Mouse (Mus musculus) intestine, embryonic 14.5 days (tissue): Measurements from ENCODE around the gene Cma1. TPM values are rescaled to one million over a fixed set of nuclear protein-coding genes. Genes with fewer than 3 reads are reported as not detected.

ENCODE experiments used
- ATAC-seq: fragments of 200-750 bp; cut with Nextera tagmentation; replicated peaks from 2 replicates; pipeline ENCODE4 v1.8.0; 2017; ENCODE audit warnings: low read depth, moderate number of reproducible peaks, moderate TSS enrichment, moderate library complexity; ENCODE audit not compliant: low FRiP score, low TSS enrichment
- DNase-seq: peaks from one replicate; pipeline ENCODE4 v3.0.0-alpha.2; 2018; ENCODE audit warnings: low spot score
- H3K27ac ChIP-seq: fragments of 300-500 bp; sonication (generic); 2 replicates; pipeline ENCODE4 v1.5.1; 2014; ENCODE audit warnings: low read depth, mild to moderate bottlenecking, control low read depth
- H3K27me3 ChIP-seq: fragments of 300-500 bp; sonication (generic); replicated peaks from 2 replicates; pipeline ENCODE4 v1.6.1; 2014; ENCODE audit warnings: low read length, control low read depth; ENCODE audit not compliant: control insufficient read depth, insufficient read depth
- H3K36me3 ChIP-seq: fragments of 300-500 bp; sonication (generic); 2 replicates; pipeline ENCODE4 v1.6.1; 2014; ENCODE audit warnings: low read length, control low read depth; ENCODE audit not compliant: control insufficient read depth, insufficient read depth
- H3K4me1 ChIP-seq: fragments of 300-500 bp; sonication (generic); replicated peaks from 2 replicates; pipeline ENCODE4 v1.6.1; 2014; ENCODE audit warnings: low read length, control low read depth, mixed read lengths; ENCODE audit not compliant: control insufficient read depth, insufficient read depth
- H3K4me2 ChIP-seq: fragments of 300-500 bp; sonication (generic); 2 replicates; pipeline ENCODE4 v1.6.1; 2014; ENCODE audit warnings: low read length
- H3K4me3 ChIP-seq: fragments of 300-500 bp; sonication (generic); 2 replicates; pipeline ENCODE4 v1.5.1; 2014; ENCODE audit warnings: low read depth, low read length, control low read depth, mixed read lengths
- H3K9ac ChIP-seq: fragments of 300-500 bp; sonication (generic); 2 replicates; pipeline ENCODE4 v1.6.1; 2014; ENCODE audit warnings: mild to moderate bottlenecking, low read length
- H3K9me3 ChIP-seq: fragments of 300-500 bp; sonication (generic); 2 replicates; pipeline ENCODE4 v1.6.1; 2016; ENCODE audit warnings: low read length, control low read depth; ENCODE audit not compliant: control insufficient read depth
- WGBS: fragments of 180-500 bp; shearing (Covaris S2); extraction: QIAGEN DNeasy Blood & Tissue Kit; methylation state at CpG from one replicate; pipeline ENCODE4 v1.1.7; 2014; 5-methylcytosine and 5-hydroxymethylcytosine counted together
- polyA plus RNA-seq: library from polyadenylated mRNA; unstranded; fragments of >200 nt; fragmentation: Nextera tagmentation; extraction: Ambion mirVana; gene quantifications from 2 replicates; pipeline ENCODE4 v1.2.1, GENCODE M21; 2014

The Cma1 gene
- polyA plus RNA-seq, 1 experiment from 2014 or later, result 0.95 TPM

DNA sequence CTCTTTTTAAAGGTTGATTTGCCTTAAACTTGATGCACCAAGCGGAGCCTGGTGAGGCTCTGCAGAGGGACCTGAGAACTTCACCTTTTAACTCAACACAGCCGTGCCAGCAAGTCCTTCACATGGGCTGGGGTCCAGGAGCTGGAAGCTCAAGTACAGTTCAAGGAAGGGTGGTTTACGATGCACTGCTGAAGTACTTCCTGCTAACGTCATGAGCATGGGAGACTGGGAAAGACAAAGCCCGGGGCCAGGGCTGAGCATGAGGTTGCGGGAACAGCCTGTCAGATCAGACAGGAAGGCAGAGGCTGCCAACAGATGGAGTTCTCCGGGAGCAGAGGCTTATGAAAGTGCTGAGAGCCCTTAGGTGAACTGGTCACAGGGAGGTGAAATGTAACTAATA, 10.9 kb downstream of the Cma1 start:
- Histone ChIP-seq H3K4me2 (0 out of 2 replicates have a peak overlapping the region, but pooled peaks have one; percentile 13), H3K4me1 (peaks cover 6% of the 10 kb centered on the region; the same call in 1 of the 2 replicates), H3K9me3 (no peaks in the 10 kb centered on the region), H3K27me3 (no peaks in the 10 kb centered on the region), H3K4me3 (no peak overlapping the region), H3K9ac (peak overlapping the region; percentile 13; the same call in 1 of the 2 replicates), H3K36me3 (no peaks in the 10 kb centered on the region), H3K27ac (peak overlapping the region; percentile 43; the same call in 1 of the 2 replicates)
- DNase-seq (no peak), ATAC-seq (0 out of 2 replicates have a peak, but pooled peaks have one; percentile 58)
- 32% methylated on average over 7 of the region's 7 CpGs for WGBS

DNA sequence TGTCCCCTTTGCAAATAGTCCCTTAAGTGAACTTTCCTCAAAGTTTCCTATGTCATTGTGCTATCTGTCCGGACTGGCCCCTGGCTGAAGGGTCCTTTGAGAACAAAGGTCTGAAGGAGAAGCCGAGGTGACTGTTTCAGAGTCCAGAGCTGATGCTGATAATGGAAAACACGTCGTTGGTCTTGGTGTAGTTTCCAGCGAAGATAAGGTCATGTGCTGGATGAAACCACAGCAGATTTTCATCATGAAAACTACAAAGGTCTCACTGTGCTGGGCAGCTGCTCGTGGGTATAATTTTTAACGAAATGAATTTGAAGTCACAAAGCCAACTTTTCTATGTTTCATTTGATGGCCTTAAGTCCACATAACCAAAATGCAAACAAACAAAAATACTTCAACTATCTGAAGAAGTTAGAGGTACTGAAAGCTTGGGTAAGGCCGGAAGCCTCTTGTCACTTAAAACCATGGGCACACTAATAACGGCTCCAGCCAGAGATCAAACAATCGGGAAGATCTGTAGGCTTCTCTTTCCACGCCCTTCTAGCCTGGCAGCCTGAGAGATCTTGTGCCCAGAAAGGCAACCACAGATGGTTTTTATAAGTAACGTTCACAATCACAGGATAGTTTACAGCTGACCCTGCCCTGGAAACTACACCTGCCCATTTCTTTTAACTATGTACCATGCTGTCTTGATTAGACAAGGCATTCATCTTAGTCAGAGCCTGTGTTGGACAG, 15.0 kb downstream of the Cma1 start:
- Histone ChIP-seq H3K9me3 (no peaks in the 10 kb centered on the region), H3K27ac (no peak overlapping the region), H3K27me3 (no peaks in the 10 kb centered on the region), H3K4me1 (peaks cover 6% of the 10 kb centered on the region; the same call in 1 of the 2 replicates), H3K36me3 (no peaks in the 10 kb centered on the region), H3K4me3 (no peak overlapping the region), H3K4me2 (no peak overlapping the region), H3K9ac (no peak overlapping the region)
- WGBS, result 65% methylated on average over 12 of the region's 12 CpGs
- DNase-seq, result no peak
- ATAC-seq, result no peak

DNA sequence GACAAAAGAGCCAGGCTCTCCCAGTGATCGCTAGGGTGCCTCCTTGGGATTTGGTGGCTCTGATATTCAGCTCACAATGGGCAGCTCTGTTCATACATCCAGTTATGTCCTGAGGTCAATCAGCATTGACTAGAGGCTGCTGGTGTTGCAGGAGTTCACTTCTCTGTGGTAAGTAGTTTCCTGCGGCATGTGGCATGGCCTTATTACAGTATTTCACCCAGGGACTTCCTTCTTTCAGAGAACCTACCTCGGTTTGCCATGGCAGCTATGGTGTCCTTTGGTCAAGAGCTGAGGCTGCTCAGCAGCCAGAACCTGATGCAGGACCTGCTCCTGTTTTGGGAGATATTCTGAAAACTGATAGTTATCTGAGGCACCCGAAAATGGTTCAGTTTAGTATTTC, 17.6 kb downstream of the Cma1 start:
- Histone ChIP-seq H3K36me3 (no peaks in the 10 kb centered on the region), H3K4me3 (no peak overlapping the region), H3K27ac (no peak overlapping the region), H3K27me3 (no peaks in the 10 kb centered on the region), H3K9me3 (no peaks in the 10 kb centered on the region), H3K9ac (no peak overlapping the region), H3K4me1 (no peaks in the 10 kb centered on the region), H3K4me2 (no peak overlapping the region)
- ATAC-seq (no peak), DNase-seq (no peak)
- WGBS, result 86% methylated on average over 4 of the region's 4 CpGs

DNA sequence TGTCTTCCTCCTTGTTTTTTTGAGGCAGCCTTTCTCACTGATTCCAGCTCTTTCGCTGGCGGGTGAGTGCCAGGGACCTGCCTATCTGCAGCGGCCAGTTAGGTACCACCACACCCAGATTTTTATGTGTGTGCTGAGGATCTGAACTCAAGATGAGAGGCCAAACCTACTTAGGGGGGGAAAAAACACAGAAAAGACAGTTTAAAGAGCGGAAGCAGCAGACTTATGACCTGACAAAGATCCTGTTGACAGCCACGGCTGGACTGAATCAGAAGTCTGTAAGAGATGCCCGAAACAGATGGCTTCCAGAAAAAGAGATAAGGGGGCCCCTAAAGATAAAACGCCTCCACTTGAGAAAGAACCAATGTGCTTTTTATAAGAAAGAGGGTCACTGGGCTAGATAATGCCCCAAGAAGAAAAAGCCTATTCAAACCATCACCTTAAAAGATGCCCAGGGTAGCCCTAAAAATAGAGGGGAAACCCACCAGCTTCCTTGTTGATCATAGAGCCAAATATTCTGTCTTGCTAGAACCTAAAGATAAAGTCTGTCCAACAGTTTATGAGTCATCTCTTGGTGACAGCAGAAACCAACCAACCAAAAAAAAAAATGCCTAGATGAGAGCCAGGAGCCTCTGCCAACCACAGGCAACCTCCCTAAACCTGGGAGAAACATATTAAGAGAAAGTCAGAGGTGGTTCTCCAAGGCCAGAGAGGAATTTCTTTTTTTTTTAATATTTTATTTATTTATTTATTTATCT, 21.8 kb downstream of the Cma1 start:
- Histone ChIP-seq H3K36me3 (no peaks in the 10 kb centered on the region), H3K4me2 (no peak overlapping the region), H3K27me3 (no peaks in the 10 kb centered on the region), H3K9me3 (no peaks in the 10 kb centered on the region), H3K4me3 (no peak overlapping the region), H3K27ac (no peak overlapping the region), H3K9ac (no peak overlapping the region), H3K4me1 (no peaks in the 10 kb centered on the region)
- no peak for DNase-seq
- ATAC-seq, result no peak
- 48% methylated on average over 7 of the region's 7 CpGs for WGBS

DNA sequence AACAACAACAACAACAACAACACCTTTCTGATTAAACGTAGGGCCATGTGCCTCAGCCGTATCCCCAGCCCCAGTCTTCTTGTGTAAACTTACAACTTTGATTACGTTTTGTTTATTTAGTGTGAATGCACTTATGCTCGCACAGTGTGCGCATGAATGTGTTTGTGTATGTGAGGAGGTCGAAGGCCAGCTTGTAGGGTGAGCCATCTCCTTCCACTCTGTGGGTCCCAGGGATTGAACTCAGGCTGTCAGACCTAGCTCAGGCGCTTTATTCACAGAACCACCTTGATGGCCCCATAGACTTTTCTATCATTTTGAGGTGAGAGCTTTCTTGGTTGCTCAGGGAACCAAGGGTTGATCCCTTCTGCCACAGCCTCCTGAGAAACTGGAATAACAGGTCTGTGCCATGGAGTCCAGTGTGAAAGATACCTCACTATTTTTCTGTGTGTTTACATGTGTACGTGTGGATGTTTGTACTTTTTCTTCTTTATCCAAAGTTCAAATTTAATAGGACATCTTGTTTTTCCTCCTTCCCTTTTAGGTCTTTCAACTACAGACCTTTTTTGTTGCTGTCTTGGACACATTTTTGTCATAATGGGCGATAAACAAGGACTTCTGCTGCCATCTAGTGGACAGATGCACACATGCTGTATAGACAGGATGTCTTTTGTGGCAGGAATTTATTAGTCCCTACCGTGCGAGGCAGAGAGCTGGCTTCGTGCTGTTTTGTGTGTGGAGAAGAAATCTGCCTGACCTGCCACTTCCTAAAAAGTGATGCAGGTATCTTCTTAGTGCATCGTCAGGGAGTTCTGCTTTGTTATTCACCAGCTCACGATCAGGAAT, 26.0 kb downstream of the Cma1 start:
- WGBS, result 18% methylated on average over 14 of the region's 14 CpGs
- Histone ChIP-seq H3K4me2 (peak overlapping the region; percentile 22; the same call in 1 of the 2 replicates), H3K9ac (no peak overlapping the region)

DNA sequence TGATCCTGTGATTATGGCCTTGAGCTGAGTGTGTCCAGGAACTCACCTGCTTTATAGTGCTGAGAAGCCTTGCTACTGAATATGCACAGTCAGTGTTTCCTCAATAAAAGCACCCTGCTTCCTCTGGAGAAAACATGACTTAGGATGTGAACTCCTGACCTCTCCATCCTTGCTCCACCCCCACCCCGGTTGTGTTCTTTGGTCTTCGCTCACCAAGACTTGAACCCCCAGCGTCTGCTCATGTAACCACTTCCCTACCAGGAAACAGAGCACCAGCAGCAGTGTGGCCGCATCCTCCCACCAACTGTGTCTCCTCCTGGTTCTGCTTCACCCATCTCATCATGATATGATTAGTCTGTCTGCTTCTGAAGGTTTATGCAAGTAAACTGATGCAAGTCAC, 31.1 kb downstream of the Cma1 start:
- 54% methylated on average over 4 of the region's 4 CpGs for WGBS
- DNase-seq (no peak), ATAC-seq (no peak)
- no peak overlapping the region for H3K27ac ChIP-seq
- H3K27me3 ChIP-seq, result no peaks in the 10 kb centered on the region
- H3K4me3 ChIP-seq, result no peak overlapping the region
- no peaks in the 10 kb centered on the region for H3K9me3 ChIP-seq
- no peak overlapping the region for H3K4me2 ChIP-seq
- no peaks in the 10 kb centered on the region for H3K36me3 ChIP-seq
- no peak overlapping the region for H3K9ac ChIP-seq
- H3K4me1 ChIP-seq, result no peaks in the 10 kb centered on the region

More for the DNA sequence above, 26.0 kb downstream of the Cma1 start:
- Histone ChIP-seq H3K9me3 (no peaks in the 10 kb centered on the region), H3K4me3 (no peak overlapping the region), H3K27me3 (no peaks in the 10 kb centered on the region), H3K27ac (no peak overlapping the region), H3K36me3 (no peaks in the 10 kb centered on the region), H3K4me1 (no peaks in the 10 kb centered on the region)
- ATAC-seq (peak; percentile 71), DNase-seq (peak; percentile 85)

DNA sequence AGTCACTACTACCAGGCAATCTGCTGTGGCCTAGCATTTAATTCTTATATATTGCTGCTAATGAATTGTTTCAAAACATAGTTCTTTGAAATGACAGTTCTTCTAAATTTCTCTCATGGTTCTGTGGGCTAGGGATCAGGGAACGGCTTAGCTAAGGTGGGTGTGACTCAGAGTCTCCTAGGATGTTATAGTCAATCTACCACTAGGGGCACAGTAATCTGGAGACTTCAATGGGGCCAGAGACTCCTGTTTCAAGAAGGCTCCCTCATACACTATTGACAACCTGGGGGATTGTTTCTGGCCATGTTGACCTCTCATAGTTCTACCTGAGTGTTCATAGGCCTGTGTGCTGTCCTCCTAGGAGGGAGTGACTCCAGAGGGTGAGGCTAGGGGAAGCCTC, 39.0 kb downstream of the Cma1 start:
- no peak overlapping the region for H3K4me2 ChIP-seq
- no peak for ATAC-seq
- no peaks in the 10 kb centered on the region for H3K36me3 ChIP-seq
- no peaks in the 10 kb centered on the region for H3K9me3 ChIP-seq
- no peak overlapping the region for H3K27ac ChIP-seq
- no peak overlapping the region for H3K4me3 ChIP-seq
- no peaks in the 10 kb centered on the region for H3K27me3 ChIP-seq
- no peak for DNase-seq
- WGBS, result 35% methylated on average over 1 of the region's 1 CpGs
- peaks cover 8% of the 10 kb centered on the region for H3K4me1 ChIP-seq
- H3K9ac ChIP-seq, result no peak overlapping the region

DNA sequence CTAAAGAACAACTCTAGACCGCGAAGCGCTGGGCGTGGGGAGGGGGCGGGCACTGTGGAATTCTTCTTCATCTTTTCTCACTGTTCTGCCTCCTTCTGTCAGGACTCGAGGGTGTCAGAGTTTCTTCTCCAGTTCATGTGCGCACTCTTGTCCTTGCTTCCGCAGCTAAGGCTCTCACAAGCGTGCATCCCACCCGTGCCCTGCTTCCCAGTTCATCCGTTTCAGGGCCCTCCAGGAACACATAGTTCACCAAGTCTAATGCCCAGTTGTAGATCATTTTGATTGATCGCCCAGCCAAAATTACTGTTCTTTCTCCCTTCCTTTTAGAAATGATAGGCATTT, 44.1 kb downstream of the Cma1 start:
- no peaks in the 10 kb centered on the region for H3K9me3 ChIP-seq
- DNase-seq (peak; percentile 87), ATAC-seq (peak; percentile 25; the same call in 1 of the 2 replicates)
- H3K27me3 ChIP-seq, result no peaks in the 10 kb centered on the region
- H3K36me3 ChIP-seq, result peaks cover 35% of the 10 kb centered on the region
- peak overlapping the region; percentile 95 for H3K4me2 ChIP-seq
- peak overlapping the region; percentile 79 for H3K27ac ChIP-seq
- H3K4me3 ChIP-seq, result peak overlapping the region; percentile 47
- H3K4me1 ChIP-seq, result peaks cover 9% of the 10 kb centered on the region
- 4% methylated on average over 12 of the region's 12 CpGs for WGBS
- H3K9ac ChIP-seq, result peak overlapping the region; percentile 61
